Mouse (Mus musculus) kidney, postnatal 0 days (tissue): ENCODE results near the gene Erp44. TPM values are rescaled to one million over a fixed set of nuclear protein-coding genes. Genes with fewer than 3 reads are reported as not detected.

Experiments
- ATAC-seq: fragments of 200-750 bp; cut with Nextera tagmentation; replicated peaks from 2 replicates; pipeline ENCODE4 v1.8.0; 2017; ENCODE audit warnings: low read depth, moderate number of reproducible peaks, moderate TSS enrichment, moderate library complexity; ENCODE audit not compliant: low FRiP score
- DNase-seq: peaks from one replicate; pipeline ENCODE4 v3.0.0-alpha.2; 2016; ENCODE audit warnings: low spot score
- H3K27ac ChIP-seq: fragments of 300-500 bp; sonication (generic); 2 replicates; pipeline ENCODE4 v1.5.1; 2014; ENCODE audit warnings: mild to moderate bottlenecking
- H3K27me3 ChIP-seq: fragments of 300-500 bp; sonication (generic); 2 replicates; pipeline ENCODE4 v1.6.1; 2014; ENCODE audit warnings: low read length, mixed read lengths; ENCODE audit not compliant: insufficient read depth
- H3K36me3 ChIP-seq: fragments of 300-500 bp; sonication (generic); 2 replicates; pipeline ENCODE4 v1.6.1; 2014; ENCODE audit warnings: low read length, mixed read lengths; ENCODE audit not compliant: insufficient read depth
- H3K4me1 ChIP-seq: fragments of 300-500 bp; sonication (generic); replicated peaks from 2 replicates; pipeline ENCODE4 v1.6.1; 2014; ENCODE audit warnings: antibody characterized with exemption, low read length, mixed read lengths; ENCODE audit not compliant: insufficient read depth
- H3K4me2 ChIP-seq: fragments of 300-500 bp; sonication (generic); 2 replicates; pipeline ENCODE4 v1.6.1; 2014; ENCODE audit warnings: mild to moderate bottlenecking, low read length, moderate library complexity, mixed read lengths
- H3K4me3 ChIP-seq: fragments of 300-500 bp; sonication (generic); replicated peaks from 2 replicates; pipeline ENCODE4 v1.5.1; 2014; ENCODE audit warnings: low read depth, low read length
- H3K9ac ChIP-seq: fragments of 300-500 bp; sonication (generic); 2 replicates; pipeline ENCODE4 v1.6.1; 2014; ENCODE audit warnings: low read depth, low read length
- H3K9me3 ChIP-seq: fragments of 300-500 bp; sonication (generic); replicated peaks from 2 replicates; pipeline ENCODE4 v1.6.1; 2016; ENCODE audit warnings: low read length, inconsistent platforms, mixed read lengths
- CTCF ChIP-seq: IDR thresholded peaks from 2 replicates; pipeline ENCODE4 v1.5.1; 2016; ENCODE audit warnings: antibody characterized with exemption, low read depth, mild to moderate bottlenecking, moderate library complexity
- WGBS: fragments of 180-500 bp; shearing (Covaris S2); extraction: QIAGEN DNeasy Blood & Tissue Kit; methylation state at CpG from one replicate; pipeline ENCODE4 v1.1.7; 2014; 5-methylcytosine and 5-hydroxymethylcytosine counted together
- polyA plus RNA-seq: library from polyadenylated mRNA; unstranded; fragments of >200 nt; fragmentation: Nextera tagmentation; extraction: Ambion mirVana; gene quantifications from 2 replicates; pipeline ENCODE4 v1.2.1, GENCODE M21; 2015

Gene Erp44
- polyA plus RNA-seq, 1 experiment from 2014 or later = 94.3 TPM

- no peak for TF ChIP-seq CTCF
- no peak for ATAC-seq
These were observed 6.1 kb downstream of the Erp44 start for GRCm38 (mm10) chr4:48273119-48273829.

GRCm38 (mm10) chr4:48271838-48272237 is 7.5 kb downstream of the Erp44 start:
- no peaks in the 10 kb centered on the region for H3K27me3 ChIP-seq
- no peaks in the 10 kb centered on the region for H3K36me3 ChIP-seq
- 69% methylated on average over 5 of the region's 5 CpGs for WGBS
- DNase-seq = no peak
- H3K9ac ChIP-seq = no peak overlapping the region
- H3K4me1 ChIP-seq = no peaks in the 10 kb centered on the region
- no peak overlapping the region for H3K4me3 ChIP-seq
- H3K9me3 ChIP-seq = no peaks in the 10 kb centered on the region
- H3K4me2 ChIP-seq = no peak overlapping the region
- no peak for TF ChIP-seq CTCF
- no peak overlapping the region for H3K27ac ChIP-seq
- ATAC-seq = no peak

More at GRCm38 (mm10) chr4:48273119-48273829, 6.1 kb downstream of the Erp44 start:
- DNase-seq = no peak
- H3K36me3 ChIP-seq = no peaks in the 10 kb centered on the region
- no peak overlapping the region for H3K27ac ChIP-seq
- no peak overlapping the region for H3K4me2 ChIP-seq
- no peaks in the 10 kb centered on the region for H3K9me3 ChIP-seq
- H3K4me3 ChIP-seq = no peak overlapping the region
- H3K4me1 ChIP-seq = no peaks in the 10 kb centered on the region
- H3K27me3 ChIP-seq = no peaks in the 10 kb centered on the region
- WGBS = 93% methylated on average over 7 of the region's 7 CpGs
- H3K9ac ChIP-seq = no peak overlapping the region

- DNase-seq (no peak), ATAC-seq (no peak)
- Histone ChIP-seq H3K9me3 (no peaks in the 10 kb centered on the region), H3K4me2 (no peak overlapping the region), H3K36me3 (no peaks in the 10 kb centered on the region), H3K9ac (no peak overlapping the region), H3K4me1 (no peaks in the 10 kb centered on the region; the same call in 1 of the 2 replicates), H3K4me3 (no peak overlapping the region), H3K27ac (no peak overlapping the region), H3K27me3 (no peaks in the 10 kb centered on the region)
- TF ChIP-seq CTCF = no peak
These were observed 8.8 kb downstream of the Erp44 start for GRCm38 (mm10) chr4:48270532-48270931.

GRCm38 (mm10) chr4:48268127-48268526 is 11.2 kb downstream of the Erp44 start:
- H3K27me3 ChIP-seq = no peaks in the 10 kb centered on the region
- H3K36me3 ChIP-seq = no peaks in the 10 kb centered on the region
- no peak overlapping the region for H3K27ac ChIP-seq
- no peaks in the 10 kb centered on the region; the same call in 1 of the 2 replicates for H3K4me1 ChIP-seq
- no peak overlapping the region for H3K4me2 ChIP-seq
- no peak for TF ChIP-seq CTCF
- H3K4me3 ChIP-seq = no peak overlapping the region
- no peaks in the 10 kb centered on the region for H3K9me3 ChIP-seq
- no peak overlapping the region for H3K9ac ChIP-seq
- DNase-seq (no peak), ATAC-seq (no peak)
- 72% methylated on average over 1 of the region's 1 CpGs for whole genome bisulfite sequencing

- no peaks in the 10 kb centered on the region; the same call in 1 of the 2 replicates for H3K4me1 ChIP-seq
- no peak overlapping the region for H3K4me3 ChIP-seq
- DNase-seq (no peak), ATAC-seq (no peak)
- H3K27ac ChIP-seq = no peak overlapping the region
- H3K4me2 ChIP-seq = no peak overlapping the region
- 82% methylated on average over 3 of the region's 3 CpGs for WGBS
- no peaks in the 10 kb centered on the region for H3K27me3 ChIP-seq
- no peak overlapping the region for H3K9ac ChIP-seq
- no peak for TF ChIP-seq CTCF
- H3K36me3 ChIP-seq = no peaks in the 10 kb centered on the region
- H3K9me3 ChIP-seq = no peaks in the 10 kb centered on the region
These were observed 11.7 kb downstream of the Erp44 start for GRCm38 (mm10) chr4:48267683-48268082.

GRCm38 (mm10) chr4:48258045-48258444 is 21.3 kb downstream of the Erp44 start:
- no peak overlapping the region for H3K27ac ChIP-seq

GRCm38 (mm10) chr4:48253266-48253665 is 26.1 kb downstream of the Erp44 start:
- Histone ChIP-seq H3K4me2 (no peak overlapping the region), H3K9me3 (no peaks in the 10 kb centered on the region), H3K27ac (no peak overlapping the region), H3K4me3 (no peak overlapping the region), H3K4me1 (no peaks in the 10 kb centered on the region), H3K36me3 (no peaks in the 10 kb centered on the region), H3K27me3 (no peaks in the 10 kb centered on the region), H3K9ac (no peak overlapping the region)
- no peak for DNase-seq
- no peak for ATAC-seq
- no peak for TF ChIP-seq CTCF

More at GRCm38 (mm10) chr4:48258045-48258444, 21.3 kb downstream of the Erp44 start:
- WGBS = 93% methylated on average over 3 of the region's 3 CpGs
- Histone ChIP-seq H3K4me1 (no peaks in the 10 kb centered on the region), H3K9ac (no peak overlapping the region), H3K4me2 (no peak overlapping the region), H3K9me3 (no peaks in the 10 kb centered on the region), H3K36me3 (no peaks in the 10 kb centered on the region), H3K4me3 (no peak overlapping the region), H3K27me3 (no peaks in the 10 kb centered on the region)
- no peak for TF ChIP-seq CTCF
- DNase-seq (no peak), ATAC-seq (no peak)
